Mouse (Mus musculus): ENCODE measurements around the gene Trmt5. TPM values are rescaled to one million over a fixed set of nuclear protein-coding genes. Genes with fewer than 3 reads are reported as not detected.

Gene Trmt5
- 15.8 TPM in 2 replicates for polyA plus RNA-seq (2015; fragmentation: Nextera tagmentation; extraction: Ambion mirVana)

DNA sequence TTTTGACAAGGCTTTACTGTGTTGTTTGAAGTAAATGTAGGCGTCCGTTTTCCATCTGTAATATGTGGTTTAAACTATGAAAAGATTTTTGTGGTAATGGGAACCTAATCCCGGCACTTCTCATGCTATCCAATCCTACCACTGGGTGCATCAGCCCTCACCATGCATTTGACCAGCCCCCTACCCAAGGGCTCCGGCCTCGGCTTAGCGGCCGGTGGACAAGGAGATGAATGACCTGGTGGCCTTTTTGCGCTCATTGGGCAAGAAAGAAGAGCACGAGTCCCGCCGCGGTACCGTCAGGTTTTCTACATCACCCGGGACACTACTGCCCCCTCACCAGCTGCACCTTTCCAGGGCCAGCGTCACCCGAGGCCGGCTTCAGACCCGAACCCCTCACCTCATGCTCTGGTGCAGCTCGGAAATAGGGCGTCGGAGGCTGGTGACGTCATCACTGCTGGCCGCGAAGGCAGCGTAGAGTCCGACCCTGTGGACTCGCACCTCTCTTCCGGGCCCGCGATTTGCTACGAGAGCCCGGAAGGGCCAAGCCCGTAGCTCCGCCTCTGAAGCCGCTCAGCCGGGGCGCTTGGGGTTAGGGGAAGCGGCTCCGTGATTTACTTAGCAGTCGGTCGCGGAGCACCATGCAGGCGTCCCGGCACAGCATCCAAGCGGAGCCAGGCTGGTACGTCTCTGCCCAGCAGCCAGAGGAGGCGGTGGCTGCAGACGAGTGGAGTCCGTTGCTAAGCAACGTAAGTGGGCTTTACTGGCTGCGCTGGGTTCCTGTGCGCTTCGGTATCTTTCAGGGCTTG lies at the start of gene Trmt5, which contains the start of gene Slc38a6:
Trmt5 (minus strand) TSS at position 424 of the 806 bp plus-strand sequence.
Slc38a6 (plus strand) TSS at position 493 of the 806 bp plus-strand sequence.
- Histone ChIP-seq H3K9ac (peak within 1 kb of the TSS; percentile 87), H3K36me3 (ENCODE audit: poor library complexity, severe bottlenecking) (peaks cover 21% of the 10 kb centered on the region), H3K27ac (peak within 1 kb of the TSS; percentile 75), H3K4me1 (peaks cover 17% of the 10 kb centered on the region), H3K9me3 (replicated peaks) (no peaks in the 10 kb centered on the region), H3K4me3 (peak within 1 kb of the TSS; percentile 75), H3K27me3 (no peaks in the 10 kb centered on the region), H3K4me2 (peak within 1 kb of the TSS; percentile 70)
- peak; percentile 98 for ATAC-seq
- WGBS: under 1% methylated on average over 52 of the region's 53 CpGs

DNA sequence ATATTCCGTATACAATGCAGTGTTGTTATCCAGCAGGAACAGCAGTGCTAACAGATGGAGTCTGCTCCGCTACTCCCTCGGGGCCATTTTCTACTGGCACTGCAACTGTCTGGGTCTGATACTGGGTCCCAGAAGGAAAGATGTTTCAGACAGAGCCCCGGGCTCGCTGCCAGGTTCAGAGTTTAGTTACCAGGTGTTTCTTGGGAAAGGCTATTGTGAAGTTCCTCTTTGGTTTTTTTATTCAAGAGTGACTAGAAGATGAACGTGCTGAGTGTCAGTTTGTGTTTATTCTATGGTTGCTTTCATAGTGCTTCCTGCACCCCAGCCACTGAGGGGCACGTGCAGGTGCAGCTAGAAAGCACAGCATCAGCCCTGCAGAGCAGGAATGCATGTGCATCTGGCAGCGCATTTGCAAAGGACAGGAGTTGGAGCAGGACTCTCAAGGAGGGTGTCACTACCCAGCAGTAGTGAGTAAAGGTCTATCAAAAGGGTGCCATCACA lies 47.6 kb upstream of the Trmt5 start:
- Histone ChIP-seq H3K4me1 (peaks cover 12% of the 10 kb centered on the region), H3K4me3 (no peak overlapping the region), H3K9me3 (replicated peaks) (no peaks in the 10 kb centered on the region), H3K36me3 (ENCODE audit: poor library complexity, severe bottlenecking) (peaks cover 2% of the 10 kb centered on the region; the same call in 1 of the 2 replicates), H3K4me2 (no peak overlapping the region), H3K9ac (no peak overlapping the region), H3K27ac (peak overlapping the region; percentile 37), H3K27me3 (no peaks in the 10 kb centered on the region)
- WGBS: 61% methylated on average over 8 of the region's 8 CpGs
- ATAC-seq: peak; percentile 84

- Histone ChIP-seq H3K4me1 (peaks cover 12% of the 10 kb centered on the region), H3K36me3 (ENCODE audit: poor library complexity, severe bottlenecking) (peaks cover 2% of the 10 kb centered on the region; the same call in 1 of the 2 replicates), H3K9ac (no peak overlapping the region), H3K4me2 (no peak overlapping the region), H3K27me3 (no peaks in the 10 kb centered on the region), H3K4me3 (no peak overlapping the region), H3K9me3 (replicated peaks) (no peaks in the 10 kb centered on the region), H3K27ac (no peak overlapping the region)
- ATAC-seq: no peak
- WGBS: 75% methylated on average over 4 of the region's 4 CpGs
Measured at GRCm38 (mm10) chr12:73332701-73333100, 46.2 kb upstream of the Trmt5 start.

DNA sequence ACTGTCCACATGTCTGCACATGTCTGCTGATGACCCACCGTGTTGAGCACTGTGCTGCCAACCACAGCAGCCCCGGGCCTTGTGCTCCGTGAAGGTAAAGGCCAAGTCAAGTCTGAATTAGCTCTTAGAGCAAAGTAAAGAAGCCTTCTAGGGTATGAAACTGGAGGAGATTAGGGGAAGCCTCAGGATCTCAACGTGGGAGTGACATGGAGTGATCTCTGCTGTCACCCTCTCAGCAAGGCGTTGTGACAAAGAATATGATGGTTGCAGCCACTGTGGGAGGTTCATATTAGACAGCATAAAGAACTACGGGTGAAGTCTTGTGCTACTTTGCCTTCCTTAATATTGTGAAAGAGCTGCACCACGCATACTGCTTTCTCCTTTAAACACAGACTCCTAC lies 43.7 kb upstream of the Trmt5 start:
- Histone ChIP-seq H3K27ac (no peak overlapping the region), H3K4me3 (no peak overlapping the region), H3K4me1 (peaks cover 12% of the 10 kb centered on the region), H3K36me3 (ENCODE audit: poor library complexity, severe bottlenecking) (peaks cover 2% of the 10 kb centered on the region; the same call in 1 of the 2 replicates), H3K9me3 (replicated peaks) (no peaks in the 10 kb centered on the region), H3K4me2 (no peak overlapping the region), H3K9ac (no peak overlapping the region), H3K27me3 (no peaks in the 10 kb centered on the region)
- 81% methylated on average over 7 of the region's 7 CpGs for WGBS
- ATAC-seq: no peak

GRCm38 (mm10) chr12:73328448-73329167 lies 42.1 kb upstream of the Trmt5 start:
- 91% methylated on average over 4 of the region's 4 CpGs for WGBS
- ATAC-seq: no peak
- no peaks in the 10 kb centered on the region for H3K27me3 ChIP-seq

GRCm38 (mm10) chr12:73327381-73327780 lies 40.9 kb upstream of the Trmt5 start:
- 81% methylated on average over 3 of the region's 3 CpGs for WGBS
- H3K36me3 ChIP-seq (ENCODE audit: poor library complexity, severe bottlenecking): peaks cover 2% of the 10 kb centered on the region; the same call in 1 of the 2 replicates
- ATAC-seq: no peak
- H3K27me3 ChIP-seq: no peaks in the 10 kb centered on the region
- no peaks in the 10 kb centered on the region for H3K9me3 ChIP-seq (replicated peaks)
- H3K4me3 ChIP-seq: no peak overlapping the region
- H3K27ac ChIP-seq: no peak overlapping the region
- H3K4me1 ChIP-seq: no peaks in the 10 kb centered on the region
- H3K9ac ChIP-seq: no peak overlapping the region
- no peak overlapping the region for H3K4me2 ChIP-seq

More at GRCm38 (mm10) chr12:73328448-73329167, 42.1 kb upstream of the Trmt5 start:
- Histone ChIP-seq H3K9ac (no peak overlapping the region), H3K36me3 (ENCODE audit: poor library complexity, severe bottlenecking) (peaks cover 2% of the 10 kb centered on the region; the same call in 1 of the 2 replicates), H3K4me1 (peaks cover 2% of the 10 kb centered on the region; the same call in 1 of the 2 replicates), H3K4me3 (no peak overlapping the region), H3K4me2 (no peak overlapping the region), H3K27ac (no peak overlapping the region), H3K9me3 (replicated peaks) (no peaks in the 10 kb centered on the region)

- WGBS: 64% methylated on average over 4 of the region's 4 CpGs
- Histone ChIP-seq H3K27me3 (no peaks in the 10 kb centered on the region), H3K36me3 (ENCODE audit: poor library complexity, severe bottlenecking) (no peaks in the 10 kb centered on the region), H3K9me3 (replicated peaks) (no peaks in the 10 kb centered on the region), H3K4me1 (no peaks in the 10 kb centered on the region), H3K4me2 (no peak overlapping the region), H3K9ac (no peak overlapping the region), H3K4me3 (no peak overlapping the region), H3K27ac (no peak overlapping the region)
- no peak for ATAC-seq
Measured at GRCm38 (mm10) chr12:73325617-73326016, 39.1 kb upstream of the Trmt5 start.

DNA sequence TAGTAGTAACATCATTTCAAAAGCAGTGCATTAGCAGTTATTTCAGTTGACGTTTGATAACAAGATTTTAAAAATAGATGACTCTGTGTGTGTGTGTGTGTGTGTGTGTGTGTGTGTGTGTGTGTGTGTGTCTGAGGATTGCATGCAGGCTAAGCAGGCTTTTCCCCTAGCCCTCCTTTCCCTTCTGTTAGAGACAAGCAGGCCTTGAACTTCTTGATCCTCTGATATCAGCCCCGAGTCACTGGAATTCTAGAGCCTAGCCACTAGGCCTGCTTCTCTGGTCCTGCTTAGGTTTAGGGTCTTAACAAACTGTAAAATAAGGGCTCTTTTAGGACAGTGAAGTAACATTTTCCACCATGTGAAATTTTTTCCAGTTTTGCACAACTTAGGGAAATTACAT lies 38.7 kb upstream of the Trmt5 start:
- Histone ChIP-seq H3K9me3 (replicated peaks) (no peaks in the 10 kb centered on the region), H3K4me2 (no peak overlapping the region), H3K36me3 (ENCODE audit: poor library complexity, severe bottlenecking) (no peaks in the 10 kb centered on the region), H3K4me3 (no peak overlapping the region), H3K9ac (no peak overlapping the region), H3K4me1 (no peaks in the 10 kb centered on the region), H3K27me3 (no peaks in the 10 kb centered on the region), H3K27ac (no peak overlapping the region)
- ATAC-seq: no peak
- 84% methylated on average over 2 of the region's 2 CpGs for WGBS

DNA sequence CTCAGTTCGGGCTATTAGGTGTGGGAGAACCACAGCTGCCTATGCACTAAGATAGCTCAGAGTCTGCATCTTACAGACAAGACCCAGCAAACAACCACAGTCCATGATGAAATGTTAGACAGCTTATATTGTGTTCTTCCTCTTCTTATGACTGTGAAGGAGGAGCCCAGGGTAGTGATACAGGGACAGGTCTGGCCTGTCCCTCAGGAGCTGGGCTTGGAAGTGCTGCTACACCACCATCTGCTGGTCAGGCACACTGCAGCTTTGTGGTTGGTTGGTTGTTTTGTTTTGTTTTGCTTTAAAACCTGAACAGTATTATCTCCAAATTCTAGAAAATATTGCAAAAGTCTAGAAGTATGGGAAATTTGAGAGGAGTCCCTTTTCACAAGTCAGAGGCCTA lies 38.2 kb upstream of the Trmt5 start:
- H3K27ac ChIP-seq: no peak overlapping the region
- H3K4me1 ChIP-seq: no peaks in the 10 kb centered on the region
- H3K4me3 ChIP-seq: no peak overlapping the region
- 94% methylated on average over 1 of the region's 1 CpGs for WGBS
- no peak overlapping the region for H3K9ac ChIP-seq
- no peak for ATAC-seq
- no peaks in the 10 kb centered on the region for H3K9me3 ChIP-seq (replicated peaks)
- H3K36me3 ChIP-seq (ENCODE audit: poor library complexity, severe bottlenecking): no peaks in the 10 kb centered on the region
- no peak overlapping the region for H3K4me2 ChIP-seq
- H3K27me3 ChIP-seq: no peaks in the 10 kb centered on the region

- ATAC-seq: no peak
- H3K4me3 ChIP-seq: no peak overlapping the region
Measured at GRCm38 (mm10) chr12:73324180-73324586, 37.7 kb upstream of the Trmt5 start.

DNA sequence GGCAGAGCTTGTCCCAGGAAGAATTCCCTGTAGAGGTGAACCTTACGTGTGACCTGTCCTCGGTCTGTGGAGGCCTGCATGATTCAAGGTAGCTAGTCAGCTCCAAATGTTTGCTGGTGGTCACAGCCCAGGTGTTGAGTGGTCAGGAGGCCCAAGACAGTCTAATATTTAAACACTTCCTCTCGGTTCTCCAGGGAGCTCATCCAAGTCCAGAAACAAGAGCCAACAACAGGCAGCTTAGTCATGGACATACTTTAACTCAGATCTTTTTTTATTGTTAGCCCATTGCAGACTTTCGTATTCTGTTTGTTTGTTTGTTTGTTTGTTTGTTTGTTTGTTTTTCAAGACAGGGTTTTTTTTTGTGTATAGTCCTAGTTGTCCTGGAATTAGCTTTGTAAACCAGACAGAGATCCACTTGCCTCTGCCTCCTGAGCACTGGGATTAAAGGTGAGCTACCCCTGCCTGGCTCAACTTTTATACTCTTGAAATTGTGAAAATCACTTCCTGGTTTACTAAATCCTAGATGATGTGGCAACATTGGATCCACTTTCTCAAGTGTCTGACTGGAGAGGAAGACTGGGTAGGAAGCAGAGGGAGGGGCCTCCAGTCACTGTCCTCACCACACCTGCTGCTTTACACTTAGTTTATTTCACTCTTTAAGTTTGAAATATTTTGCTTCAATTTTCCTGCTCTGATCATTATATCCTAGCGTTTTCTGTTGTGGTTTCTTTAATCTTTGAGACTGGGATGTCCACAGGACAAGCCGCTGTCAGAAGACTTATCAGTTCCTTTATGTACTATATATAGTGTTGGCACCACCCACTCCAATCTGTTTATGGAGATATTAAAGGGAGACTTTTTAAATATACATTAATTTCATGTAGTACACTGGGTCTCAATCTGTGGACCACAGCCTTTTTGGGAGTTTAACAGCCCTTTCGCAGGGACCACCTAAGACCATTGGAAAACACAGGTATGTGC lies 31.5 kb upstream of the Trmt5 start:
- Histone ChIP-seq H3K4me2 (no peak overlapping the region), H3K27me3 (no peaks in the 10 kb centered on the region), H3K9me3 (replicated peaks) (no peaks in the 10 kb centered on the region), H3K4me1 (no peaks in the 10 kb centered on the region), H3K36me3 (ENCODE audit: poor library complexity, severe bottlenecking) (peaks cover 6% of the 10 kb centered on the region; the same call in 1 of the 2 replicates), H3K4me3 (no peak overlapping the region), H3K27ac (no peak overlapping the region), H3K9ac (no peak overlapping the region)
- WGBS: 95% methylated on average over 7 of the region's 7 CpGs
- no peak for ATAC-seq

More at GRCm38 (mm10) chr12:73324180-73324586, 37.7 kb upstream of the Trmt5 start:
- Histone ChIP-seq H3K9me3 (replicated peaks) (no peaks in the 10 kb centered on the region), H3K4me1 (no peaks in the 10 kb centered on the region), H3K36me3 (ENCODE audit: poor library complexity, severe bottlenecking) (no peaks in the 10 kb centered on the region), H3K27ac (no peak overlapping the region), H3K27me3 (no peaks in the 10 kb centered on the region), H3K9ac (no peak overlapping the region), H3K4me2 (no peak overlapping the region)
- 90% methylated on average over 8 of the region's 8 CpGs for WGBS

Measured in forebrain, embryonic 13.5 days (tissue).